Mouse (Mus musculus) layer of hippocampus, adult 11-12 months (tissue): ENCODE measurements around the gene Slc16a6.
A peak's percentile ranks its signal among the peaks of the same experiment; 100 is the strongest.

ENCODE experiments used
- DNase-seq: peaks from one replicate; pipeline ENCODE4 v3.0.0; 2022; ENCODE audit warnings: low spot score

Slc16a6 gene

DNA sequence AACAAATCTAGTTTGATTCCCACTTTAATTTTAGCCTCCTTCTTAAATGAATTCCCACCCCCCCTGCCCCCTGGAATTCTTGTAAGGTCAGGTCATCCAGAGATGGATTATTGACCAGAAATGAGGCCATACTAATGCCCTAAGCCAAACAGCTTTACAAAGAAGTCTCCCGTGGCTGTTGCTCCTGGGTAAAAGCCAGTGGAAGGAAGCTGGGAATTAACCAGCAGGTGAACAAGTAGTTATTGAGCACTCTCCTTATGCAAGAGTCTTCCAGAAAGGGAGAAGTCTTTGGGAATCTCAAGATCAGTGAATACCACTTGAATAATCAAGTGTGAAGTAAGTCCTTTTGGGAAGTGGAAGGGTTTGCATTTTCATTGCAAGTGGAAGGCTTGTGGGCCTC, 13.7 kb upstream of the Slc16a6 start:
- no peak for DNase-seq

DNA sequence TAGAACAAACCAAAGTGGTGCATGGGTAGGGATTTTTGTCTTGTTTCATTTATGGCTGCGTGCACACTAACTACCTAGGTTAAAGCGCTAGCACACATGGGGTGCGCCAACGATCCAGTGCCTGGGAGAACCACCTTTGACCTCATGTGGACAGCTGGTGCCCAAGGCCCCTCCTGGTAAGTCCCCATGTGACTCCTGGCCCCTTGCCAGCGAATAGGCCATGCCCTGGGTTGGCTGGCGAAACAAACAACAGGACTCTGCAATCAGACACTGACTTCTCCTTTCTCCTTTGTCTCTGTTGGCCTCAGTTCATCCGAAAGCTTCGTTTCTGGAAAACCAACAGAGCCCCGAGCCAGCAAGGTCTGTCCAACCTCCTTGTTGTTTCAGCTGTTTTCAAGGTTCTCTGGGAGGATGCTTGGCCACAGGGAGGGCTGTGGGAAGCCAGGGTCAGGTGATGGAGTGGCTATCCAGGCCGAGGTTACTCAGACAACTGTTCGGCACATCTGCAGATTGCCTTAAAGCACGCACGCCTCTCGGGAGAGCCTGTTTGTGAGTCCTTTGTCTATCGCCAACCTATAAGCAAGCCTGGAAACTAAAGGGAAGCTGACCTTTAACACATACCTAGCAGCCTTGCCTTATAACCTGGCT, 12.1 kb upstream of the Slc16a6 start:
- DNase-seq: peak; percentile 86

GRCm38 (mm10) chr11:109480440-109480839, 7.0 kb upstream of the Slc16a6 start:
- DNase-seq: no peak

DNA sequence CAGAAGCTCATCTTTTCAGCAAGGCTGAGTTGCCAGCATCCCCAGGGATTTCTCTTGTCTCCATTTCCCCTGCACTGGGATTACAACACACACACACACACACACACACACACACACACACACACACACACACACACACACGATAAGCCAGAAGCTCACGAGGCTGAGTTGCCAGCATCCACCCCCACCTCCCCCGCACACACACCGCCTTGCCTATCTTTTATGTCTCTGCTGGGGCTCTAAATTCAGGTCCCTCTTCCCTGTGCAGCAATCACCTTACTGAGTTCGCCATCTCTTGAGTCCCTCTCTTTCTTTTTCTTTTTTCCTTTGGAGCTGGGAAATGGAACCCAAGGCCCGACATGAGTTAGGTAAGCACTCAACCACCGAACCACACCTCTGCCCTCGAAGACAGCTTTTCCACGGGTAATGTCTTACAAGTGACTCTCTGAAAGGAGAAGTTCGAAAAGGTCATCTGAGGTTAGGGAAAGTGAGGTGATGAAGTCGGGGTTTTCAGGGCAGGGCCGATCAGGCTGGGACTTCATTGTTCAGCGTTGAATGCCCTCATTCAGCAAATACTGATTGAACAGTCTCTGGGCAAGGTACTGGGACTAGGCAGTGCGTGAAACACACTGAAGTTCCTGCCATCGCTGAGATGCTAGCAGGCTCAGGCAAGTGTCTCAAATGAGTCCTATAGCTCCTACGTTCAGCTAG, 6.3 kb upstream of the Slc16a6 start:
- DNase-seq: no peak

DNA sequence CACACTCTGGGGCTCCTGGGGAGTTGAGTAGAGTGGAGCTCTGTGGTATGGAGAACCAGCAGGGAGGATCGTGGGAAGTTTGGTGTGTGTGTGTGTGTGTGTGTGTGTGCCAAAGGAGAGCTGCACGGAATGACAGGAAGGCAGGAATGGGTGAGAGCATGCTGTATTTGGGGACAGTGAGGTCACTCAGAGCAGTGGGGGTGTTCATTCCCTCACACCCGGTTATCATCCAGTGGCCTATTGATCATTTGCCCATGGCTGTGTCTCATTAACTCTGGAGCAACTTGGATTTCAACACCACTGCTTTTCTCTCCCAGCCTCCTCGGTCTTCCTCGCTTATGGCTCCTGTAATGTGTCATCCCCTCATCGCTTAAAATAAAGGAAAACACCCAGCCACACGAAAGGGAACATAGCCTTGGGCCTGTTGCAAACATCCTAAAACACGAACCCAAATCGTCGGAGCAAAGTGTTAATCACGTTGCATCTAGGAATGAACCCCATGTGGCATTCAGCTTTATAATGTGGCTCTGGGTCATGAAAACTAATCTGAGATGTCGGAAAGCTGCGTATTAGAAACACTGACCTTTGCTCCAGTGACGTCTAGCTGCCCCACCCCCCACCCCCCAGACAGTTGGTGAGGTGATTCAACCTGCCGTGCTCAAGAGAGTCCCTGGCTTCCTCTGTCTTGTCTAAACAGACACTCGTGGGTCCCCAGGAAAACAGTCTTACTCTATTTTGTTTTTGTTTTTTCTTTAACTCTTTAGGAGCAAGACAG, 4.4 kb upstream of the Slc16a6 start:
- no peak for DNase-seq

DNA sequence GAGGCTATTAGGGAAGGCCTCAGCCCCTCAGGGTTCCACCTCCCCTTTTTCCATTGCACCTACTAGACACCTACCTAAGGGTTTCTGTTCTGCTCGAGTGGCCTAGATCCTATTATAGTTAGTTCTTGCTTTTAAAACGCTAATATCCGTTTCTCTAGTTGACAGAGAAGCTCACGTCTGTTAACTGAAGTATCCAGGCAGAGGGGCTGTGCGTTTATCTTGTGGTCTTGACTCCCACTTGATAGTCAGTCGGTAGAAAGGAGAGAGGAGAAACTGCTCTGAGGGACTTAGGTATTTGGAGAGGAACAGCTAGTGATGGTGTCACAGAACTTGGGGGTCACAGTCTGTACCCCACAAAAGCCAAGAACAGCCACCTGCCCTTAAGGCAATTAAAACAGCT, 3.3 kb upstream of the Slc16a6 start:
- DNase-seq: no peak

- DNase-seq: no peak
Observed at GRCm38 (mm10) chr11:109476241-109476640, 2.8 kb upstream of the Slc16a6 start.

DNA sequence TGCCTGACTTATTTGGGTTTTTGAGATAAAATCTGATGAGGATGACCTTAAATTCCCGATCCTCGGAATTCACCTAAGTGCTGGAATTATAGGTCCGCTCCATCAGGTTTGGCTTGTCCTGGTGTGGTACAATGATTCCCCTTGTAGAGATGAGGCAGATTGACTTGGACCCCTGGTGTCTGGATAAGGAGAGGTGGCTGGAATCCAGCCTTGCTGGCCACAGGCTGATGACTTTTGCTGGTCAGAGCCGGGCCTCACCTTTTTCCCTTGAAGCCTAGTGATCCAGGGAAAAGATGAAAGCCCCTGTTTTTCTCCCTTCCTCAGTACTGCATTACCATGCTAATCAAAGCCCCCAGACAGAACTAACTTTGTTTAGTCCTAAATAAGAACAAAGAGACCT, 2.3 kb upstream of the Slc16a6 start:
- no peak for DNase-seq

- no peak for DNase-seq
Observed at GRCm38 (mm10) chr11:109474836-109475235, 1.4 kb upstream of the Slc16a6 start.

DNA sequence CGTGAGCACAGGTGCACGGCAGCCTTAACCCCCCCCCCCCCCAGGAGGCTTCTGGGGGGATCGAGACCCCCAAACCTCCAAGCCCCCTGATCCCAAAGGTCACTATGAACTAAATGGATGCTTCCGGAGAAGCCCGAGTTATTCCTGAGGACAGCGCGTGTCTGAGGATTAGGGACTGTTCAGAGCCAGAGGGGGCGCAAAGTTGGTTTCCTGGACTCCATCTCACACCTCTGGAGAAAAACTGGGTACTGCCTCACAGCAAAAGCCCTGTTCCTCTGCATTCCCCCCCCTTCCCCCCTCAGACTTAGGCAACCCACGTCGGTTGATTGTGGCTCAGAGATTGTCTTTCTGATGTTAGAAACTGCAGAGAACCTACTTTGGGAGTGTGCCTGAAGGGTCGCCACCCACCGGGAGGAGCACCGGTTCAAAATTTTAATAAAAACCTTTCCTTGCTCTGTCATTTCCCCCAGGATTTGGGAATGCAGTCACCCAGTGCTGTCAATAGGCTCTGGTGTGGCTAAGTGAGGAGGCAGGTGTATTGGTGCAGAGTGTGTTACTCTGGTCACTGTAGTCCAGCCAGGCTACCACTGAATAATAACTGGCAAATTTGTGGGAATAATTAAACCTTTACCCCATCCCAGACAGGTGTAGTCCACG, 816 bp upstream of the Slc16a6 start:
- DNase-seq: no peak

DNA sequence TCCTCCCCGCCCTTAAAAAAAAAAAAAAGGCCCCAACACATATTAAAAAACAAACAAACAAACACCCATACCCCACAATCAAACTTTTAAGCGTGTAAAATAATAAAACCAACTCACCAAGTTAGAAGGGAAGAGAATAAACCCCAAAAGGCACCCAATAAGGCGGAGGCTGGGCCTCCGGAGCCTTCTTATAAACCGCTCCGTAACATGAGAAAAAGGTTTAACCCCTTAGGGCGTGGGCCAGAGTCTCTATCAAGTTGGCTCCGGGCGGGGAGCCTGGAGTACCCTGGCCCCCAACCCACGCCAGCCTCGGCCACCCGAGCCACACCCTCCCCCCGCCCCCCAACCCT, 602 bp downstream of the Slc16a6 start:
- no peak for DNase-seq

DNA sequence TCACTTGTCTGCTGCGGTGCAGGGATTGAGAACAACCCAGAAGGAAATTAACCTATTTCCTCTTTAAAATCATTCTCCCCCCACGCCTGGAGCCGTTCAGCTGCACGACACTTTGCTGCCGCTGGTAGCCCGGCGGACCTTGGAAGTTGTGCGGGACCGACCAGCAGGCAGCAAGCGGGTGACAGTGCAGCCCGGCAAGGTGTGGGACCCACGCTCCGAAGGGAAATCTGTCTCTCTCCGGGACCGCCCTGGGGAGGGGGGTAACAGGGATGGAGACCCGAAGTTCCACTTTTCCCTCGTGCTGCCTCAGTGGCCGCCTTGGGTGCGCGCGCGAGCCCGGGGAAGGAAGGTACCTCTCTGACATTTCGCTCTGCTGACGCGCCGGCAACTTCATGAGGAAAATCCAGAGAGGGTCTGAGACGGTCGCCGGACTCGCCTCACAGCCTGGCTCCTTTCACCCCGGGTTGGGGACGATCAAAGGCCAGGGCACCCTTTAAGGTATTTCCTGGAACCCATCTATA, 1.2 kb downstream of the Slc16a6 start:
- DNase-seq: no peak

GRCm38 (mm10) chr11:109470921-109471861, 2.2 kb downstream of the Slc16a6 start:
- DNase-seq: no peak

GRCm38 (mm10) chr11:109470170-109470569, 3.2 kb downstream of the Slc16a6 start:
- DNase-seq: peak; percentile 21

GRCm38 (mm10) chr11:109468133-109468532, 5.3 kb downstream of the Slc16a6 start:
- no peak for DNase-seq

DNA sequence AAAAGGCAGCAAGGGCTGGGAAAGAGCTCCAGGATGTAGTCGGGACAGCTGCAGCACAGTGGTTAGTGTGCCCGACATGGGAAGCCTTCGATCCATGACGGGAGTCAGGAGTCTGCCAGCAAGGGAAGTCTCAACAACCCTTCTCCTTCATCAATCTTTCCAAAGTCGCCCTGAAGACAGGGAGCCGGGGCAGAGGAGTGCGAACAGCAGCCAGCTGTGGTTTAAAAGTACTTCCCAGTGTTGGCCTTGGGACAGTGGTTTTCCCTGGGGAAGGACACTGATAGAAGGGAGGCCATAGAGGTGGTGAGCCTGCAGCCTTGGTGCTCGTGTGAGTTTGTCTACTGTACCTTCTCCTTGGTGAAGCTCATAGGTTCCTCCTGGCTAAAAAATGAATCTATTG, 6.4 kb downstream of the Slc16a6 start:
- DNase-seq: no peak

GRCm38 (mm10) chr11:109465068-109465467, 8.3 kb downstream of the Slc16a6 start:
- DNase-seq: no peak

DNA sequence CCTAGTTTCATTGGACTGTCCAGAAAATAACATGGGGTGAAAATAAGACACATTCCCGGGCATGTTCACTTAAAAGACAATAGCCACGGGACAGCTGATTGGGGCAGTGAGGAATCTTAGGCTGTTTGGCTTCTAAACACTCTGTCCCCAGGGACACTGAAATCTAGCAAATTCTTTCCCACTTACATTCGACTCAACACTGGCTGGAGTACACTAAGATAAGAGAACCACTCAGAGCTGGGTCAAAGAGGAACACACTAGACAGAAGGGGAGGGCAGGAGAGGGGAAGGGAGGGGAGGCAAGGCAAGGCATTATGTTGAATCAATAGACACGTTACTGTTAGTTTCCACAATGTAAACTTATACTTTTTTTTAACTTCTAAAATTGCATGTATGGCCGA, 12.8 kb downstream of the Slc16a6 start:
- no peak for DNase-seq

- no peak for DNase-seq
Observed at GRCm38 (mm10) chr11:109458165-109458564, 15.2 kb downstream of the Slc16a6 start.

DNA sequence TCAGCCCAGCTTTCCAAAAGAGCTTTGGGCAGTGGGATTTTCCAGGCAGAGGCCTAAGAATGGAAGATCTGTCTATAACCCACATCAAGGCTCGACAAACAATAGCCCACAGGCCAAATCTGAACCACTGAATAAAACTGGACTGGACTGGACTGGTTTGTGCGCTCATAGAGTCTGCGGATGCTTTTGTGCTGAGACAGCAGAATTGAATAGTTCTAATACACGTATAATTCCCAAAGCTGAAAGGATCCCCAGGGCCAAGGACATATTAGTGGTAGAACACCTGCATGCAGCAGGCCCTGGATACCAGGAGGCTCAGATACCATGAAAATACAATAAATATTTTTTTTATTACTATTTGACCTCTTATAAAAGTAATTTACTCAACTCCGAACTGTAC, 17.1 kb downstream of the Slc16a6 start:
- DNase-seq: no peak

- DNase-seq: no peak
Observed at GRCm38 (mm10) chr11:109451169-109451568, 22.2 kb downstream of the Slc16a6 start.
